8 mouse cellular contexts compared by ENCODE assay signal in the genomic region with DNA sequence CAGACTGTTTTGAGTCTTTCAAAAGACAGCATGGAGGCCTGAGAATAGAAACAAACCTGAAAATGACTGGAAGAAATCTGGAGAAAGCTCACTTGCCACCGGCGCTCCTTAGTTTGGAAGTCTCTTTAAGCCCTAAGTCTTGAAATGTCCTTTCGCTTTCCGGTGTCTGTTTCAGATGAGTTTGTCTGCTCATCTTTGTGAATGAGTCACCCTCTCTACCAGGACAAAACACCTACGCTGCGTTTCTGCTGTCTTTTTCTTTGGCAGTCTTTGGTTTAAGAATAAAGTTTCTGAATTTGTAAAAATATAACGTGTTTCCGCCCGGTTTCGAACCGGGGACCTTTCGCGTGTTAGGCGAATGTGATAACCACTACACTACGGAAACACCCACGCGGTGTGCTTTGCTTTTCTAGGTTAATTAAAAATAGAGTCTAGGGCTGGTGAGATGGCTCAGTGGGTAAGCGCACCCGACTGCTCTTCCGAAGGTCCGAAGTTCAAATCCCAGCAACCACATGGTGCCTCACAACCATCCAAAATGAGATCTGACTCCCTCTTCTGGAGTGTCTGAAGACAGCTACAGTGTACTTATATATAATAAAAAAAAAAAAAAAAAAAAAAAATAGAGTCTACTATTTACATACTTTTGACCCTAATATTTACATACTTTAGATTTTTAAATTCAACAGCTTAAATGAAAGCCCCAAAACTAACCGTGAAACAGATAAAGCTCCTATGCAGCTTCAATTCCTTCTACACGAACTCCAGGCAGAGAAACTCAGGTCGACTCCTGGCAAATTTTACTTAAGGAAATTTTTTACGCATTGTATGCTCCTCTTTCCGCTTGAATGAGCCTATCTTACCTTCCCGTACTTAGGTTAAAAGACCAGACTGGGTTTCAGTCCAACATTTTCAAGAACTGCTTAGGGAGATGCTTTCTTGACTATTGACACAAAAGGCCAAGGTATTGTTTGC. TPM values are rescaled to one million over a fixed set of nuclear protein-coding genes. Genes with fewer than 3 reads are reported as not detected.
A peak's percentile ranks its signal among the peaks of the same experiment; 100 is the strongest.
DNase-seq lines count a peak whose midpoint lies in the region; ATAC-seq and TF ChIP-seq lines count a peak whose summit lies in the region.

No protein-coding gene starts in this region.

- H3K4me3 ChIP-seq in midbrain, embryonic 11.5 days (ENCODE audit: low read depth, low read length): no peak overlapping the region
- no peak overlapping the region for H3K4me3 ChIP-seq in midbrain, embryonic 13.5 days (replicated peaks)
- H3K4me3 ChIP-seq in gastrocnemius, adult 2 months: peak overlapping the region; percentile 56
- H3K4me3 ChIP-seq in spleen, adult 2 months (ENCODE audit: extremely low read depth, insufficient read depth, insufficient read length): no peak overlapping the region

- peak; percentile 80 for ATAC-seq in midbrain, embryonic 11.5 days (ENCODE audit: low FRiP score)
- no peak for ATAC-seq in midbrain, embryonic 13.5 days

- peak; percentile 99 for DNase-seq in midbrain, embryonic 11.5 days (ENCODE audit: low spot score, missing footprints)
- DNase-seq in cerebellum, adult 9-11 months: peak; percentile 41
- peak; percentile 63 for DNase-seq in gastrocnemius, adult 2 months
- DNase-seq in induced T-regulatory cell, adult 2 months (ENCODE audit: low read depth): peak; percentile 97
- peak; percentile 43 to 56 for DNase-seq in left cerebral cortex, adult 8-10 months (ENCODE audit: low spot score in 2 of 2)
- DNase-seq in lung, postnatal 4 days: peak; percentile 70 to 82
- peak; percentile 60 to 87 for DNase-seq in spleen, adult 2 months (ENCODE audit: low read depth in 1 of 2, low spot score in 2 of 2)

- no peak overlapping the region for H3K27ac ChIP-seq in midbrain, embryonic 11.5 days (ENCODE audit: low read depth, low read length)
- no peak overlapping the region for H3K27ac ChIP-seq in midbrain, embryonic 13.5 days
- H3K27ac ChIP-seq in gastrocnemius, adult 2 months: no peak overlapping the region
- H3K27ac ChIP-seq in spleen, adult 2 months (ENCODE audit: insufficient read depth, low read length): no peak overlapping the region

- H3K36me3 ChIP-seq in midbrain, embryonic 11.5 days (ENCODE audit: control insufficient read depth, insufficient read depth, low read length): no peaks in the 10 kb centered on the region
- H3K36me3 ChIP-seq in midbrain, embryonic 13.5 days: no peaks in the 10 kb centered on the region
- H3K36me3 ChIP-seq in spleen, adult 2 months (ENCODE audit: control insufficient read depth, insufficient read depth, low read length): no peaks in the 10 kb centered on the region

- H3K9me3 ChIP-seq in midbrain, embryonic 11.5 days (ENCODE audit: control insufficient read depth, low read length): peaks cover 3% of the 10 kb centered on the region; the same call in 1 of the 2 replicates
- H3K9me3 ChIP-seq in midbrain, embryonic 13.5 days: no peaks in the 10 kb centered on the region

- H3K4me1 ChIP-seq in midbrain, embryonic 11.5 days (ENCODE audit: control insufficient read depth, insufficient read depth, low read length): peaks cover 3% of the 10 kb centered on the region; the same call in 1 of the 2 replicates
- peaks cover 12% of the 10 kb centered on the region for H3K4me1 ChIP-seq in midbrain, embryonic 13.5 days (replicated peaks)
- peaks cover 6% of the 10 kb centered on the region; the same call in 1 of the 2 replicates for H3K4me1 ChIP-seq in spleen, adult 2 months (ENCODE audit: control insufficient read depth, insufficient read depth, insufficient read length)

- 14% methylated on average over 27 of the region's 27 CpGs for WGBS in midbrain, embryonic 11.5 days
- WGBS in midbrain, embryonic 13.5 days: 18% methylated on average over 27 of the region's 27 CpGs
- 16% methylated on average over 27 of the region's 27 CpGs for WGBS in spleen, adult 2 months

- no peak for TF ChIP-seq POLR2A in spleen, adult 2 months (IDR thresholded peaks at IDR 0.05; ENCODE audit: low read depth, low read length)

- peak overlapping the region; percentile 6; the same call in 1 of the 2 replicates for H3K4me2 ChIP-seq in midbrain, embryonic 11.5 days
- no peak overlapping the region for H3K4me2 ChIP-seq in midbrain, embryonic 13.5 days (replicated peaks)

- intact Hi-C loops in gastrocnemius, adult 2 months (cut with DNase I): no loop called here

- H3K27me3 ChIP-seq in midbrain, embryonic 11.5 days (ENCODE audit: control insufficient read depth, insufficient read depth, low read length): peaks cover 60% of the 10 kb centered on the region
- peaks cover 91% of the 10 kb centered on the region for H3K27me3 ChIP-seq in midbrain, embryonic 13.5 days
- peaks cover 7% of the 10 kb centered on the region for H3K27me3 ChIP-seq in spleen, adult 2 months (ENCODE audit: control insufficient read depth, insufficient read depth, low read length)

- H3K9ac ChIP-seq in midbrain, embryonic 11.5 days (ENCODE audit: low read length): no peak overlapping the region
- H3K9ac ChIP-seq in midbrain, embryonic 13.5 days (replicated peaks): no peak overlapping the region

- peak; percentile 38; the same call in 1 of the 2 replicates for TF ChIP-seq CTCF in gastrocnemius, adult 2 months (IDR thresholded peaks at IDR 0.05)
- no peak for TF ChIP-seq CTCF in spleen, adult 2 months (IDR thresholded peaks at IDR 0.05; ENCODE audit: extremely low read depth, insufficient read depth, insufficient read length, insufficient replicate concordance)

RNA-seq across cellular contexts. Expression of a gene that starts 6.2 kb away (rescaled TPM):
- polyA plus RNA-seq in midbrain, embryonic 11.5 days (2014; fragmentation: Nextera tagmentation; extraction: Ambion mirVana): 0.10 and 0.37 TPM in 2 replicates
- polyA plus RNA-seq in midbrain, embryonic 13.5 days (2015; fragmentation: Nextera tagmentation; extraction: Ambion mirVana): not detected in 2 replicates
- total RNA-seq in gastrocnemius, adult 2 months (2021): not detected
- 1 to 10 TPM in 3 of 4 experiments, under 1 TPM in 1; 0.33 to 1.3 (median 1.0) TPM for total RNA-seq in left cerebral cortex, adult 8-10 months (2022)
- polyA plus RNA-seq in spleen, adult 2 months (2012; rRNA removed): 0.99 and 1.1 TPM in 2 replicates

RNA-seq across cellular contexts. Expression of a gene that starts 19.6 kb away (rescaled TPM):
- polyA plus RNA-seq in midbrain, embryonic 11.5 days (2014; fragmentation: Nextera tagmentation; extraction: Ambion mirVana): 6.3 and 6.8 TPM in 2 replicates
- polyA plus RNA-seq in midbrain, embryonic 13.5 days (2015; fragmentation: Nextera tagmentation; extraction: Ambion mirVana): 6.2 TPM in 1 of 2 replicates, not detected in the other
- 1 to 10 TPM in 1 of 2 experiments, not detected in 1; 3.7 TPM for total RNA-seq in gastrocnemius, adult 2 months (2021)
- total RNA-seq in left cerebral cortex, adult 8-10 months (2022): 10 to 100 TPM in 3 of 4 experiments, not detected in 1; 15.3 to 27.1 (median 22.8) TPM
- 51.3 and 149 TPM in 2 replicates for polyA plus RNA-seq in spleen, adult 2 months (2012; rRNA removed)

RNA-seq across cellular contexts. Expression of a gene that starts 19.9 kb away (rescaled TPM):
- polyA plus RNA-seq in midbrain, embryonic 11.5 days (2014; fragmentation: Nextera tagmentation; extraction: Ambion mirVana): 9.9 and 11.3 TPM in 2 replicates
- polyA plus RNA-seq in midbrain, embryonic 13.5 days (2015; fragmentation: Nextera tagmentation; extraction: Ambion mirVana): 4.0 and 5.5 TPM in 2 replicates
- 1 to 10 TPM in 1 of 2 experiments, not detected in 1; 2.6 TPM for total RNA-seq in gastrocnemius, adult 2 months (2021)
- total RNA-seq in left cerebral cortex, adult 8-10 months (2022): 10 to 100 TPM in 3 of 4 experiments, 1 to 10 TPM in 1; 3.0 to 13.9 (median 10.7) TPM
- 30.0 and 45.9 TPM in 2 replicates for polyA plus RNA-seq in spleen, adult 2 months (2012; rRNA removed)

RNA-seq across cellular contexts. Expression of a gene that starts 25.4 kb away (rescaled TPM):
- 43.8 and 43.9 TPM in 2 replicates for polyA plus RNA-seq in midbrain, embryonic 11.5 days (2014; fragmentation: Nextera tagmentation; extraction: Ambion mirVana)
- polyA plus RNA-seq in midbrain, embryonic 13.5 days (2015; fragmentation: Nextera tagmentation; extraction: Ambion mirVana): 18.1 and 20.1 TPM in 2 replicates
- total RNA-seq in gastrocnemius, adult 2 months (2021): 10 to 100 TPM; 24.1 to 25.0 TPM
- total RNA-seq in left cerebral cortex, adult 8-10 months (2022): 10 to 100 TPM; 62.0 to 71.0 (median 68.4) TPM
- polyA plus RNA-seq in spleen, adult 2 months (2012; rRNA removed): 14.7 and 15.7 TPM in 2 replicates

RNA-seq across cellular contexts. Expression of a gene that starts 27.0 kb away (rescaled TPM):
- polyA plus RNA-seq in midbrain, embryonic 11.5 days (2014; fragmentation: Nextera tagmentation; extraction: Ambion mirVana): 46.4 and 70.6 TPM in 2 replicates
- polyA plus RNA-seq in midbrain, embryonic 13.5 days (2015; fragmentation: Nextera tagmentation; extraction: Ambion mirVana): 17.7 and 21.2 TPM in 2 replicates
- 1 to 10 TPM; 1.1 to 2.3 TPM for total RNA-seq in gastrocnemius, adult 2 months (2021)
- 10 to 100 TPM in 3 of 4 experiments, 1 to 10 TPM in 1; 9.0 to 26.2 (median 21.0) TPM for total RNA-seq in left cerebral cortex, adult 8-10 months (2022)
- 10.2 and 14.1 TPM in 2 replicates for polyA plus RNA-seq in spleen, adult 2 months (2012; rRNA removed)

Comparison
In these comparisons a context has a peak if more than half of its experiments do, and no peak if none do; other contexts are left out.
1. DNase-seq: peak in every context shown above with its lines; median percentile 99 in midbrain, embryonic 11.5 days; 97 in induced T-regulatory cell, adult 2 months; 76 in lung, postnatal 4 days; 74 in spleen, adult 2 months; 63 in gastrocnemius, adult 2 months; 50 in left cerebral cortex, adult 8-10 months; 41 in cerebellum, adult 9-11 months.